Mouse (Mus musculus) kidney, adult 9 months (tissue): Measurements from ENCODE around the gene Aldh8a1.
"Not testable (repeated sequence)": the region's sequence is repeated elsewhere in the genome, so short reads cannot be mapped to it uniquely, and the experiment has no call there.

Experiments used
- DNase-seq: peaks from one replicate; pipeline ENCODE4 v3.0.0; 2022

Aldh8a1 gene

GRCm38 (mm10) chr10:21372271-21372670 is 4.8 kb upstream of the Aldh8a1 start:
- DNase-seq = no peak

DNA sequence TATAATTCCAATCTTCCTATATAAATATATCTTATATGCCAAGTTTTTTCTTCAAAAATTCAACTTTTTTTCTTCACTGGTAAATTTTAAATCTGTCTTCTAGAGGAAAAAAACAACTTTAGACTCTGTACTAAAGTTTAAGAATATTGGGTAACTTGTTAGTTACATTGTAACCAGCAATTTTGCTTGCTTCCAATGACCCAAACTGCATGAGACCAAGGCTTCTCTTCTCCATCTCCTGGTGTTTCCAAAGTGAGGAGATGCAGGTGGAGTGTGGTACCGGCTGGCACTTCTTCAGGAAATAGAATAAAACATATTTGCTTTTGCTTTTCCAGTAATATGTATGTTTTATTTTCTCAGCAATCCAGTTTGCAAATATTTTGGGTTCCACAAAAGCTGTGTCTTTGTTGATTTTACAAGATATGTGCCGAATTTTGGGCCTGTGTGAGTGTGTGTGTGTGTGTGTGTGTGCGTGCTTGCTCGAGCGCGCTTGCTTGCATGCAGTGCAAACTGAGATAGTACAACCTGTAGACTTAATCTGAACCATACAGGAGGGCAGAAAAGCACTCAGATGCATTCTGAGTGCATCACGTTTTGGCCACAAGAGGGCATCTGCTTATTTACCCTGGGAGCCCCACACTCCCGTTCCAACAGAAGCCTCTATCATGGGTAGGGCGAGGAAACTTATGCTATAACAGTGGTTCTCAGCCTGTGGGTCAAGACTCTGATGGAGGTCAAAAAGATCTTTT is 1.3 kb downstream of the Aldh8a1 start:
- DNase-seq = peak; percentile 77

- DNase-seq = peak; percentile 73
Measured at GRCm38 (mm10) chr10:21382914-21383313, 5.8 kb downstream of the Aldh8a1 start.

GRCm38 (mm10) chr10:21385111-21385663 is 8.1 kb downstream of the Aldh8a1 start:
- no peak for DNase-seq

DNA sequence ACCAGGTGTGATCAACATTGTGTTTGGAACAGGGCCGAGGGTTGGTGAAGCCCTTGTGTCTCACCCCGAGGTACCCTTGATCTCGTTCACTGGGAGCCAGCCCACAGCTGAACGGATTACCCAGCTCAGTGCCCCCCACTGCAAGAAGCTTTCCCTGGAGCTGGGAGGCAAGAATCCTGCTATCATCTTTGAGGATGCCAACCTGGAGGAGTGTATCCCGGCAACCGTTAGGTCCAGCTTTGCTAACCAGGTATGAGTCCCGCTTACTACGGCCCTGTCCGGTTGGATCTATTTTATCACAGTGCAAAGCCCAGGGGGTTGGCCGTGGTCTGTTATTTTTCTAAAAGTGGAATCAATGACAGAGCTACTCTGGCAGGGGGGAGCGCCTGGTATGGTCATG is 12.0 kb downstream of the Aldh8a1 start:
- DNase-seq = no peak

GRCm38 (mm10) chr10:21390440-21390839 is 13.3 kb downstream of the Aldh8a1 start:
- no peak for DNase-seq

DNA sequence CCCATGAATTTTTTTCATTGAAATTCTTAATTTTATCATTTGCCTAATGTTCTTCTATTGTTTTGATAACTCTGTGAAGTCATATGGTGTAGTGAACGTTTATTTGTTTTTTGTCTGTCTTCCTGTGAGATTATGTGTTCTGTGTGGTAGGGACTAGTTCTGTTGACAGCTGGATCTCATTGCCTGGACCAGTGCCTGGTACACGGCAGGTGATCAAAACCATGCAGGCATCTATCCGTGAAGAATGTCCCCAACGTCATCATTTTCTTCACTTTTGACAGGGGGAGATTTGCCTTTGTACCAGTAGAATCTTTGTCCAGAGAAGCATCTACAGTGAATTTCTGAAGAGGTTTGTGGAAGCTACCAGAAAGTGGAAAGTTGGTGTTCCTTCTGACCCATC is 14.2 kb downstream of the Aldh8a1 start:
- no peak for DNase-seq

DNA sequence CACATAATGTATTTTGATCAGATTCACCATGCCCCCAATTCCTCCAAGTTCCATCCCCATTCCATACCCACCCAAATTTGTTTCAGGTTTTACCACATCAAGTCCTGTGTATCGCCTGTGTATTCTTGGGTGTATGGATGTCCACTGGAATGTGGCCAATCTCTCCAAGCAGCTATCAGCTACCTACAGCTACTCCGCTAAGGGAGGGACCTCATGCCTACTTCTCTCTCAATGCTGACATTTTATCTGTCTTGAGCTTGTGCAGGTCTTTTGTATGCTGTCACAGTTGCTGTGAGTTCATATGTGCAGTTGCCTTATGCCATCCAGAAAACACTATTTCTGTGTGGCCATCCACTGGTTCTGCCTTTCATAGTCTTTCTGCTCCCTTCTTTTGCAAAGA is 16.3 kb downstream of the Aldh8a1 start:
- DNase-seq = no peak

DNA sequence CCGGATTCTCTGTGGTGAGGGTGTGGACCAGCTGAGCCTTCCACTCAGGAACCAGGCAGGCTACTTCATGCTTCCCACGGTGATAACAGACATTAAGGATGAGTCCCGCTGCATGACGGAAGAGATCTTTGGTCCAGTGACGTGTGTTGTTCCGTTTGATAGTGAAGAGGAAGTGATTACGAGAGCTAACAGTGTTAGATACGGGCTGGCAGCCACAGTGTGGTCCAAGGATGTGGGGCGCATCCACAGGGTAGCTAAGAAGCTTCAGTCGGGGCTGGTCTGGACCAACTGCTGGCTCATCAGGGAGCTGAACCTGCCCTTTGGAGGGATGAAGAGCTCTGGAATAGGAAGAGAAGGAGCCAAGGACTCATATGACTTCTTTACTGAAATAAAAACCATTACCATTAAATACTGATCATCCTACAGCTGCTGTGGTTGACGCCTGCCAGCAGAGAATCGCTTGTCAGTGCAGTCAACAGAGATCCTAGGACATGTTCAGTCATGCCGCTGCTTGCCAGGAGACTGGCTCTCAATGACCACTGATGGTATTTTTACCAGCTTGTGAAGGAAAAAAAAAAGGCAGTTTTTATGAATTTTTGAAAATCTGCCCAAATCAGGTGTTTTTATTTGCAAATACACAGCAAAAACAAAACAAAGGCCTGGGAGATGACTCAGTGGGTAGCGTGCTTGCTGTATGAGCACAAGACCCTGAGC is 18.5 kb downstream of the Aldh8a1 start:
- no peak for DNase-seq

GRCm38 (mm10) chr10:21398873-21399425 is 21.9 kb downstream of the Aldh8a1 start:
- not testable (repeated sequence) for DNase-seq

DNA sequence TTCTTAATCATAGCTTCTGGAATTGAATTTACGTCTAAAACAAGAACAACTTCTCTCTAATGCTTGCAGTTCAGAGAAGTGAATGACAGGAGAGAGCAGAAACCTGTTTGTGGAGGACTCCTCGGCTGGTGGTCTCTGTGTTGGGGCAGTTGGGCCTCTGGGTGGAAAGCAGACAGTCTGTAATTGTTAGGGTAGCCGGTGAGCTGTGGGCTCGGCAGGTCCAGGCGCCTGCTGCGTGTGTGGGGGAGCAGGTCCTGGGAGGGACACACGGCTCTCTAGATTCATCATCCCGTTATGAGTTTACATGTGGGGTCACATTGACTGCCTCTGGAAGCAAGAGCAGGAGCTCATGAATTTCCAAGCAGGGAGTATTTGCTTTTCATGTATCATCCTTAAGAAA is 22.5 kb downstream of the Aldh8a1 start:
- DNase-seq = no peak

- no peak for DNase-seq
Measured at GRCm38 (mm10) chr10:21400031-21400430, 22.9 kb downstream of the Aldh8a1 start.

DNA sequence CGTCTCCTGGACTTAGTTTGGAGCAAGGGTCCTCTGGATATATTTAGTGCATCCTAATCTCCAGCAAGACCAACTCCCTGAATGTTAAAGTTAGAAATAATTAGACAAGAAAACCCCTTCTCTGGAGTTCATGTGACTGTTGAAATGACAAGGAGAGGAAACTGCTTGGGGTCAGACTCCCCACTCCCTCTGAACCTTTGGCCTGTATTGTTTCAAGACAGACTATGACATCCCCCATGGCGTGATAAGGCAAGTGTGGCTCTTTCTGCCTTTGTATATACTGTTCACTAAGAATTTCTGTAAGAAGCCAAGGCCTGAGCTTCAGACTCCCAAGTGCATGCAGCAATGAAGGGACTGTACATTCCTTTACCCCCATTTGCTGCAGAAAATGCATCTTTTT is 23.4 kb downstream of the Aldh8a1 start:
- DNase-seq = no peak

GRCm38 (mm10) chr10:21401259-21401658 is 24.2 kb downstream of the Aldh8a1 start:
- no peak for DNase-seq

DNA sequence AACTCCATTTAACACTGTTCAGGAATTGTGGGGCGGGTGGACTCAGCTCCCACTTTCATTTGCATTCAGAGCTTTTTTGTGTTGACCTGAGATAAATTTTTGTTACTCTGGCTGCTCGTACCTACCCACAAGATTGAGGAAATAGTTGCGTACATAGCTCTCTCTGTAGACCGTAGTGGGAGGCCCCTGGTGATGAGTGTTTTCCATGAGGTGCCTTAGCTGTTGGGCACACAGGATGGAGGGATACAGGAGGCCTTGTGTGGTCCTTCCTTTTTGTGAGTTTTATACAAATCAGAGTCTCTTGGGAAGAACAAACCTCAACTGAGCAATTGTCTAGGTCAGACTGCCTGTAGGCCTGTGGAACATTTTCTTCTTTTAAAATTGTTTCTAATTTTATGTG is 27.7 kb downstream of the Aldh8a1 start:
- DNase-seq = no peak

GRCm38 (mm10) chr10:21405707-21406534 is 28.8 kb downstream of the Aldh8a1 start:
- no peak for DNase-seq

- DNase-seq = no peak
Measured at GRCm38 (mm10) chr10:21410711-21411110, 33.6 kb downstream of the Aldh8a1 start.

- DNase-seq = no peak
Measured at GRCm38 (mm10) chr10:21411621-21412205, 34.6 kb downstream of the Aldh8a1 start.

GRCm38 (mm10) chr10:21415031-21415430 is 37.9 kb downstream of the Aldh8a1 start:
- DNase-seq = no peak

DNA sequence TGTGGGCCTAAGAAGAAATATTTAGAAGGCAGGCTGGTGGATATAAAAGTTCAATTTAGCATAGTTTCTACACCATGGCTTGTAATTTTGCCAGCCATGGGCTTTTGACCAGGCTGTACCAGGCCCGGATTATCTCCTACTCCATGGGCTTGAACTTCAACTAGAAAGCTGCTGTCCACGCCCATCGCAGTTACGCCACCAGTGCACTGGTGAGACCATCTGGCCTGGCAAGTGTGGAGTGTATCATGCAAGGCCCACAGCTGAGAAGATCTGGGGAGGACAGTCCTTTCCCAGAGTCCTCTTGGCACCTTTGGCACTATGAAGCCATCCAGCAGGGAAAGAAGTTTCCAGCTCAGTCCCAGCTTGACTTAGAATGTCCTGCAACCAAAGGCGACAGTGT is 39.1 kb downstream of the Aldh8a1 start:
- DNase-seq = no peak

- DNase-seq = no peak
Measured at GRCm38 (mm10) chr10:21419188-21419587, 42.1 kb downstream of the Aldh8a1 start.
